Mouse (Mus musculus) forebrain, embryonic 12.5 days (tissue): ENCODE results near the gene Erbb4. TPM values are rescaled to one million over a fixed set of nuclear protein-coding genes. Genes with fewer than 3 reads are reported as not detected.
A peak's percentile ranks its signal among the peaks of the same experiment; 100 is the strongest.

Source experiments
- ATAC-seq: fragments of 200-750 bp; cut with Nextera tagmentation; 2 replicates; pipeline ENCODE4 v1.8.0; 2017; ENCODE audit warnings: moderate TSS enrichment; ENCODE audit not compliant: low FRiP score
- H3K27ac ChIP-seq: fragments of 300-500 bp; sonication (generic); 2 replicates; pipeline ENCODE4 v1.5.1; 2016; ENCODE audit warnings: mild to moderate bottlenecking
- H3K27me3 ChIP-seq: fragments of 300-500 bp; sonication (generic); 2 replicates; pipeline ENCODE4 v1.6.1; 2016; ENCODE audit warnings: mild to moderate bottlenecking
- H3K36me3 ChIP-seq: fragments of 300-500 bp; sonication (generic); replicated peaks from 2 replicates; pipeline ENCODE4 v1.6.1; 2016; ENCODE audit warnings: mild to moderate bottlenecking
- H3K4me1 ChIP-seq: fragments of 300-500 bp; sonication (generic); 2 replicates; pipeline ENCODE4 v1.6.1; 2016
- H3K4me2 ChIP-seq: fragments of 300-500 bp; sonication (generic); 2 replicates; pipeline ENCODE4 v1.6.1; 2016; ENCODE audit warnings: mild to moderate bottlenecking, moderate library complexity
- H3K4me3 ChIP-seq: fragments of 300-500 bp; sonication (generic); replicated peaks from 2 replicates; pipeline ENCODE4 v1.5.1; 2016; ENCODE audit warnings: mild to moderate bottlenecking
- H3K9ac ChIP-seq: fragments of 300-500 bp; sonication (generic); 2 replicates; pipeline ENCODE4 v1.6.1; 2016; ENCODE audit warnings: mild to moderate bottlenecking
- H3K9me3 ChIP-seq: fragments of 300-500 bp; sonication (generic); 2 replicates; pipeline ENCODE4 v1.6.1; 2016
- WGBS: fragments of 180-500 bp; shearing (Covaris S2); methylation state at CpG from one replicate; pipeline ENCODE4 v1.1.7; 2016; 5-methylcytosine and 5-hydroxymethylcytosine counted together
- polyA plus RNA-seq: library from polyadenylated mRNA; unstranded; fragments of >200 nt; fragmentation: Nextera tagmentation; extraction: Ambion mirVana; gene quantifications from 2 replicates; pipeline ENCODE4 v1.2.1, GENCODE M21; 2016

The Erbb4 gene
- polyA plus RNA-seq, 1 experiment from 2014 or later = 8.6 TPM

- Histone ChIP-seq H3K27ac (no peak overlapping the region), H3K9me3 (no peaks in the 10 kb centered on the region), H3K9ac (no peak overlapping the region), H3K4me3 (no peak overlapping the region), H3K4me1 (no peaks in the 10 kb centered on the region), H3K4me2 (no peak overlapping the region), H3K36me3 (no peaks in the 10 kb centered on the region), H3K27me3 (no peaks in the 10 kb centered on the region)
- WGBS = 92% methylated on average over 2 of the region's 2 CpGs
- no peak for ATAC-seq
Measured at GRCm38 (mm10) chr1:68371531-68371930, 736.3 kb downstream of the Erbb4 start.

GRCm38 (mm10) chr1:68333714-68334113 is 774.1 kb downstream of the Erbb4 start:
- no peak overlapping the region for H3K4me2 ChIP-seq
- H3K27me3 ChIP-seq = no peaks in the 10 kb centered on the region
- H3K36me3 ChIP-seq = no peaks in the 10 kb centered on the region
- H3K27ac ChIP-seq = no peak overlapping the region
- no peaks in the 10 kb centered on the region for H3K4me1 ChIP-seq
- WGBS = 29% methylated on average over 2 of the region's 2 CpGs
- no peak for ATAC-seq
- H3K9ac ChIP-seq = no peak overlapping the region
- no peaks in the 10 kb centered on the region for H3K9me3 ChIP-seq
- no peak overlapping the region for H3K4me3 ChIP-seq

GRCm38 (mm10) chr1:68305813-68306212 is 802.0 kb downstream of the Erbb4 start:
- WGBS = 86% methylated on average over 4 of the region's 4 CpGs
- Histone ChIP-seq H3K4me2 (no peak overlapping the region), H3K4me1 (peaks cover 3% of the 10 kb centered on the region; the same call in 1 of the 2 replicates), H3K27me3 (no peaks in the 10 kb centered on the region), H3K9me3 (no peaks in the 10 kb centered on the region), H3K27ac (no peak overlapping the region), H3K36me3 (no peaks in the 10 kb centered on the region), H3K9ac (no peak overlapping the region), H3K4me3 (no peak overlapping the region)
- ATAC-seq = no peak

- Histone ChIP-seq H3K9ac (no peak overlapping the region), H3K4me1 (no peaks in the 10 kb centered on the region), H3K4me3 (no peak overlapping the region), H3K4me2 (no peak overlapping the region), H3K36me3 (no peaks in the 10 kb centered on the region), H3K27me3 (no peaks in the 10 kb centered on the region), H3K9me3 (no peaks in the 10 kb centered on the region), H3K27ac (no peak overlapping the region)
- ATAC-seq = no peak
- 75% methylated on average over 2 of the region's 2 CpGs for WGBS
Measured at GRCm38 (mm10) chr1:68284443-68284842, 823.4 kb downstream of the Erbb4 start.

DNA sequence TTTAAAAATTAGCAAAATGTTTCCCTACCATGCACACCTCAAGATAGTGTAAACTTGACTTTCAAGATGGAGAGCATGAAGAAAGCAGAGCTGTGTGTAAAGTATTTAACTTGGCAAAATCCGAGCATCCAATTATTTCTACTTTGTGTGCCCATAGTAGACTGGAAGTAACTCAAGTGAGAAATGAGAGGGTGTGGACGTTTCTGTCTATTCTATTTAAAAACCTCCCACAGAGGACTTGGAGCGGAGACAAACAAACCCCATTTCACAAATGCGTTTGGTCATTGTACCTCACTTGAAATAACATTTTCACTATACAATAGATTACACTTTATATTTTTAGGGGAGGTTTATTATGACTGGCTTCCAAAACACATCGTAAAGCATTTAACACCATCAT is 832.0 kb downstream of the Erbb4 start:
- H3K4me2 ChIP-seq = no peak overlapping the region
- no peaks in the 10 kb centered on the region for H3K9me3 ChIP-seq
- no peak overlapping the region for H3K27ac ChIP-seq
- 40% methylated on average over 5 of the region's 5 CpGs for WGBS
- no peak overlapping the region for H3K9ac ChIP-seq
- ATAC-seq = no peak
- H3K36me3 ChIP-seq = no peaks in the 10 kb centered on the region
- no peak overlapping the region for H3K4me3 ChIP-seq
- H3K4me1 ChIP-seq = no peaks in the 10 kb centered on the region
- no peaks in the 10 kb centered on the region for H3K27me3 ChIP-seq

DNA sequence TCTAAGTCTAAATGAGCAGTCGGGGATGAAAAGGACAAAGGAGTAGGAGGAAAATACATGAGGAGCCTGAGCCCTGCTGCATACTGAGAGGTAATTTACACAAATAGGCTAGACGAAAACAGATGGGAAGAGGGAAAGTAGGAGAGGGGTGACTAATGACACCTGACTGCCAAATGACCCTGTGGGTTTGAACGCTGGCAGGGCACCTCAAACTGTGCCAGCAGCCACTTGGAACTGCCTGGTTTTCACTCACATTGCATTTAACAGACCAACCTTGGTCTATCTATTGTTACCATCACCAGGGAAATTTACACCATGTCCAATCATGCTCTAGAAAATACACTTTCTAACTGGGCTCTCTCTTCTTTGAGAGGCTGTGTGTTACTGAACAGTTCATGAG is 929.3 kb downstream of the Erbb4 start:
- WGBS = 21% methylated on average over 3 of the region's 3 CpGs
- H3K9me3 ChIP-seq = no peaks in the 10 kb centered on the region

DNA sequence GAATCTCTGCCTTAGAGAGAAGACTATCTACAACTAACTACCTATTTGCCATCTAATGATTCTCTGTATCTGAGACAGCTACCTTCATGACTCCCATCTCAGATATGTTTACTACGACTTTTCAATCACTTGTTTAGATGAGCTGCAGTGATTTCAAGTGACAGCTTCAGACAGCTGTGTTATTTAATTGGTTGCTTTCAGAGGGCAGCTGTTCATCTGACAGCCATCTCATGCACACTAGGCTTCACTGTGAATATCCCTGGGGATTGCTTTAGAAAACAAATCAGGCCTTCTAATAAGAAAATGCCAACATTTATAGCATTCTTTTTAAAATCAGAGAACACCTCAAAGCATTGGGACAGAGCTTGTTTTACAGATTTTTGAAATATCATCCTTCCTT is 952.6 kb downstream of the Erbb4 start:
- Histone ChIP-seq H3K9ac (no peak overlapping the region), H3K9me3 (no peaks in the 10 kb centered on the region), H3K4me3 (no peak overlapping the region), H3K4me2 (no peak overlapping the region), H3K27me3 (no peaks in the 10 kb centered on the region), H3K36me3 (no peaks in the 10 kb centered on the region), H3K27ac (no peak overlapping the region), H3K4me1 (no peaks in the 10 kb centered on the region)
- ATAC-seq = no peak
- 42% methylated on average over 1 of the region's 1 CpGs for WGBS

More for the DNA sequence above, 929.3 kb downstream of the Erbb4 start:
- Histone ChIP-seq H3K4me1 (peaks cover 7% of the 10 kb centered on the region; the same call in 1 of the 2 replicates), H3K27me3 (no peaks in the 10 kb centered on the region), H3K4me3 (no peak overlapping the region), H3K9ac (no peak overlapping the region), H3K36me3 (no peaks in the 10 kb centered on the region), H3K27ac (no peak overlapping the region), H3K4me2 (no peak overlapping the region)
- peak; percentile 46; the same call in 1 of the 2 replicates for ATAC-seq

DNA sequence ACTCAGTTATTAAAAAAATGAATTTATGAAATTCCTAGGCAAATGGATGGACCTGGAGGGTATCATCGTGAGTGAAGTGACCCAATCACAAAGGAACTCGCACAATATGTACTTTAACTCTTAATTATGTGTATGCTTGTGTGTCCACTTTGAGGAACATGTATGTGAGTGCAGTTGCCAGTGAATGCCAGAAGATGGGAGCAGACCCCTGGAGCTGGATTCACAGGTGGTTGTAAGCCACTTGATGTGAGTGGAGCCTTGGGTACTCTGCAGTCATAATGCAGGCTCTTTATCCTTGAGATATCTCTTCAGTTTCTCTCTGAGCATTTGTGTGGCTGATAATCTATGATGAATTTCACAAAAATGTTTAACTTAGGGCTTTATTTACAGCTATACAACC is 957.3 kb downstream of the Erbb4 start:
- no peak for ATAC-seq
- H3K27me3 ChIP-seq = no peaks in the 10 kb centered on the region
- H3K9me3 ChIP-seq = no peaks in the 10 kb centered on the region
- no peak overlapping the region for H3K27ac ChIP-seq
- WGBS = 84% methylated on average over 2 of the region's 2 CpGs
- H3K4me2 ChIP-seq = no peak overlapping the region
- no peak overlapping the region for H3K9ac ChIP-seq
- H3K4me1 ChIP-seq = no peaks in the 10 kb centered on the region
- H3K36me3 ChIP-seq = no peaks in the 10 kb centered on the region
- H3K4me3 ChIP-seq = no peak overlapping the region

GRCm38 (mm10) chr1:68142562-68143350 is 965.1 kb downstream of the Erbb4 start:
- Histone ChIP-seq H3K9ac (no peak overlapping the region), H3K27ac (no peak overlapping the region), H3K36me3 (no peaks in the 10 kb centered on the region), H3K27me3 (no peaks in the 10 kb centered on the region), H3K4me2 (no peak overlapping the region), H3K4me3 (no peak overlapping the region), H3K4me1 (peaks cover 4% of the 10 kb centered on the region; the same call in 1 of the 2 replicates), H3K9me3 (no peaks in the 10 kb centered on the region)
- WGBS = 48% methylated on average over 7 of the region's 7 CpGs
- peak; percentile 92 for ATAC-seq

DNA sequence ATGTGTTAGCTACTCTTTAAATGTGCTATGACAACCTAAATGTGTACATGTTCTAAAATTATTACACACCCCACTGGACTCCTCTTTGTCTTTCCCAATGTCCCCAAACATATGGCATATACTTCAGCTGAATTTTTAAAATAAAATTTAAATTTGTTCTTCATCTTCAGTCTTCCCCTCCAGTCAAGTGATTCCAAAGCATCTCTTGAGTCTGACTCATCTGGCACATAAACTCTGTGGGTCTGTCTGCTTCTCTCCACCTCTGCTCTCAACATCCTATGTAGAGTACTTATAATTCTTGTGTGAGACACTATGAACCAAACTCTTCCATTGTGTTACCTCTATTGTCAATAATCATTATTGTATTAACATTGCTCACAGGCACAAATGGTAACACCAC is 972.9 kb downstream of the Erbb4 start:
- H3K36me3 ChIP-seq = no peaks in the 10 kb centered on the region
- no peaks in the 10 kb centered on the region for H3K9me3 ChIP-seq
- no peaks in the 10 kb centered on the region for H3K27me3 ChIP-seq
- no peak overlapping the region for H3K27ac ChIP-seq
- H3K9ac ChIP-seq = no peak overlapping the region
- no peaks in the 10 kb centered on the region for H3K4me1 ChIP-seq
- H3K4me2 ChIP-seq = no peak overlapping the region
- no peak for ATAC-seq
- no peak overlapping the region for H3K4me3 ChIP-seq

DNA sequence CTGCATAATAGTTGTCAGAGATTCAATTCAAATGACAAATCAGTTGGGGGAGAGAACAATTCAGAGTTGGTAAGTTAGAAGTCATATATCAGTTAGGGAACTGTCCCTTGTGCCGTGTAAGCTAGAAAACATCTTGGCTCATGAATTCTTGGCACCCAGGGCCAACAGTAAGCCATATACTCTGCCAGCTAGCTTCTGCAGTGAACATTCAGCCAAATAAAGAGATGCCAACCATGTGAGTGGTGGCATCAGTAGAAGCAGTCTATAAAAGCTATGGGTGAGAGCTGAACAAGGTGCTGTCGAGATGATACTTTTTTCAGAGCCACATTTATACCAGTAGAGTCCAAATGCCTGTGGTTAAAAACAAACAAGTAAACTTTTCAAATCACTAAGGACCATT is 973.4 kb downstream of the Erbb4 start:
- no peaks in the 10 kb centered on the region for H3K36me3 ChIP-seq
- H3K27ac ChIP-seq = no peak overlapping the region
- H3K27me3 ChIP-seq = no peaks in the 10 kb centered on the region
- no peaks in the 10 kb centered on the region for H3K9me3 ChIP-seq
- H3K9ac ChIP-seq = no peak overlapping the region
- no peak for ATAC-seq
- no peak overlapping the region for H3K4me3 ChIP-seq
- H3K4me1 ChIP-seq = no peaks in the 10 kb centered on the region
- WGBS = 85% methylated on average over 2 of the region's 2 CpGs
- H3K4me2 ChIP-seq = no peak overlapping the region

GRCm38 (mm10) chr1:68123541-68123940 is 984.3 kb downstream of the Erbb4 start:
- Histone ChIP-seq H3K4me2 (no peak overlapping the region), H3K27ac (no peak overlapping the region), H3K36me3 (no peaks in the 10 kb centered on the region), H3K9ac (no peak overlapping the region), H3K9me3 (no peaks in the 10 kb centered on the region), H3K4me3 (no peak overlapping the region), H3K4me1 (peaks cover 3% of the 10 kb centered on the region; the same call in 1 of the 2 replicates), H3K27me3 (no peaks in the 10 kb centered on the region)
- WGBS = 98% methylated on average over 2 of the region's 2 CpGs
- ATAC-seq = no peak

DNA sequence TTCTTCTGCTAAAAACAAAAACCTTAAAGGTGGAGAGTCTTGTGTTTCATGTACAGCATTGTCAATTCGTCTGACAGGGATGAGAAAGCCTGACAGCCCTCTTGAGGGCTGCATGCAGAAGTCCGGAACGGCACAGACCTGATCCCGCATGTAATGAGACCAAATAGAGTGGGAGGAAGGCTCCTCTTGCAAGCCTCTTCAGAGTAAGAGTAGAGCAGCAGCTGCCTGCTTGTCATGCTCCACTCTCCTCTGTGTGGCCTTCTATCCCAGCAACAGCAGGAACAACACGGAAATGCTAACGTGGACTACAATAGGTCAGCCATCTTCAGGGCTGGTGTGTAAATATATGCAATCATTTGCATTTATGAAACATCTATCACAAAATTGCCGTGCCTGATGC is 987.5 kb downstream of the Erbb4 start:
- H3K9me3 ChIP-seq = no peaks in the 10 kb centered on the region
- peaks cover 3% of the 10 kb centered on the region; the same call in 1 of the 2 replicates for H3K4me1 ChIP-seq
- no peaks in the 10 kb centered on the region for H3K36me3 ChIP-seq
- ATAC-seq = no peak
- H3K27me3 ChIP-seq = no peaks in the 10 kb centered on the region
- no peak overlapping the region for H3K27ac ChIP-seq
- no peak overlapping the region for H3K4me3 ChIP-seq
- H3K4me2 ChIP-seq = no peak overlapping the region
- whole genome bisulfite sequencing = 63% methylated on average over 7 of the region's 7 CpGs
- H3K9ac ChIP-seq = no peak overlapping the region
